Mouse (Mus musculus) embryo, embryonic 9.5 days (tissue): ENCODE results near the gene Tmem132b.
"Not testable (repeated sequence)": the region's sequence is repeated elsewhere in the genome, so short reads cannot be mapped to it uniquely, and the experiment has no call there.

Experiments
- DNase-seq: peaks from one replicate; pipeline ENCODE4 v3.0.0-alpha.2; 2017; ENCODE audit errors: extremely low spot score

Tmem132b gene

DNA sequence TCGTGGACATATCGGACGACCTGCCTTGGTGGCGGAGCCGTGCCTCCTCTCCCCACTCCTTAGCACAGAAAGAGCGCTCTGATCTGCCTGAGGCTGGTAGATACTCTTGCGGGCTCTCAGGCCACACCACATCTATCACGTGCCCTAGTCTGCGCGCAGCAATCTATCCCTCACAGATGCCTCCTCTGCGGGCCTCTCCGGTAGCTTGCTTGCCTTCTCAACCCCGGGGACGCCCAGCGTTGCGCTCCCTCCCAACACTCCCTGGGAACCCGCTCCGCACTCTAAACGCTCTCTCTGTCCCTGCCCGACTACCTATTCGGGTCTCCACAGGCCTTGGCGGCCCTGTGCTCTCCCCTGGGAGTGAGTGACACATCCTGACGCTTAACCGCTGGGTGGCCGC, at the start of gene Tmem132b:
TSS of gene Tmem132b (plus strand) at position 141 of the 400 bp plus-strand sequence.
- peak; percentile 58 for DNase-seq

DNA sequence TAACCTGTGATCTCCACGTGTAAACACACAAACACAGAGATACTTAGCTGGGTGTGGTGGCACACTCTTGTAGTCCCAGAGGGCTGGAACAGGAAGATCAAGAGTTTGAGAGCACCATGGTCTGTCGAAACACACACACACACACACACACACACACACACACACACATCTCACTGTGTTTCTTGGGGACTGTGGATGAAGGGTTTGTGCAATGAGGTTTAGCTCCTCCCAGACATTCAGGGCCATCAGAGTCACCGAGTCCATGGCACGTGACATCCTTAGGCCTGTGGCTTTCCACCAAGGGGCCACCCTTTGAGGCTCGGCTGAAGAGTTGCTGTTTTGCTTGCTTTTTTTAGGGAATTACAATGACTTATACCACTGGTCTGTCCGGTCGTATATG, 49.1 kb upstream of the Tmem132b start:
- DNase-seq: no peak

DNA sequence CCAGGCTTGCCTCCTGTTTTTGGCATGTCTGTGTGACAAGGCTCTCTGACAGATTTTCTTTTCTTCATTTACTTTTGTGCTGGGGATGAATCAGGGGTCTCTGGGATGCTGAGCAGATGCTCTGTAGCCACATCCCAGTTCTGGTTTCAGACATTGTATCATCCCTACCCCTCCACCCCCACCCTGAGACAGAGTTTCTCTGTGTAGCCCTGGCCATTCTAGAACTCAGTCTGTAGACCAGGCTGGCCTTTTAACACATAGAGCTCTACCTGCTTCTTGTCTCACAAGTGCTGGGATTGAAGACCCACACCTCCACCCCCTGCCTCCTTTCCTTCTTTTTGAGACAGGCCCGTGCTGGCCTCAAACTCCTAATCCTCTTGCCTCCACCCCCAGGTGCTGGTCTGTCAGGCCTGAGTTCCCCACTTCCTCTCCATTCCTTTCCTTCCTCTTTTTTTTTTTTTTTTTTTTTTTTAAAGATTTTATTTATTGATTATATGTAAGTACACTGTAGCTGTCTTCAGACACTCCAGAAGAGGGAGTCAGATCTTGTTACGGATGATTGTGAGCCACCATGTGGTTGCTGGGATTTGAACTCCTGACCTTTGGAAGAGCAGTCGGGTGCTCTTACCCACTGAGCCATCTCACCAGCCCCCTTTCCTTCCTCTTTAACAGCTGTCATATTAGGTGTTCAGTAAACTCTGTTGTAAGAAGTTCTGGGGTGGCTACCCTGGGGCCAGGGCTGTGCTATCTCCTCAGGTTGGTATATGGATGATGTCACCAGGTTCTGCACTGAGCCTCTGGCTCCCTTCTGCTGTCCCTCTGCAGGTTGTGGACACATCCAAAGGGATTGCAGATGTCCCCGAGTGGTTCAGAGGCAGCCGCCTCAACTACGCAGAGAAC, 47.6 kb upstream of the Tmem132b start:
- DNase-seq: no peak

- no peak for DNase-seq
Measured at GRCm38 (mm10) chr5:125485031-125485778, 46.4 kb upstream of the Tmem132b start.

DNA sequence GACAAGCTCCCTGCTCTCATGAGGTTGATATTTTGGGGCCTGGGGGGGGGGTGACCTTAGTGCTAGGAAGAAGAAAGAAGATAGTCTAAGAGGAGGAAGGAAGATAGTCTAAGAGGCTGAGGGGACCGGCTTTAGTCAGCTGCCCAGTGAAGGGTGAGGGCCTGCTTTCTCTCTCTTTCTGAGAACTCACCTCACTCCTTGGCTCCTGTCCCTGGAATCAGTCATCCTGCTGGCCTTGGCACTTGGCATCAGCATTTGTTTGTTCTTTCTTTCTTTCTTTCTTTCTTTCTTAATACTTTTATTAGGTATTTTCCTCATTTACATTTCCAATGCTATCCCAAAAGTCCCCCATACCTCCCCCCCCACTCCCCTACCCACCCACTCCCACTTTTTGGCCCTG, 45.5 kb upstream of the Tmem132b start:
- DNase-seq: no peak

DNA sequence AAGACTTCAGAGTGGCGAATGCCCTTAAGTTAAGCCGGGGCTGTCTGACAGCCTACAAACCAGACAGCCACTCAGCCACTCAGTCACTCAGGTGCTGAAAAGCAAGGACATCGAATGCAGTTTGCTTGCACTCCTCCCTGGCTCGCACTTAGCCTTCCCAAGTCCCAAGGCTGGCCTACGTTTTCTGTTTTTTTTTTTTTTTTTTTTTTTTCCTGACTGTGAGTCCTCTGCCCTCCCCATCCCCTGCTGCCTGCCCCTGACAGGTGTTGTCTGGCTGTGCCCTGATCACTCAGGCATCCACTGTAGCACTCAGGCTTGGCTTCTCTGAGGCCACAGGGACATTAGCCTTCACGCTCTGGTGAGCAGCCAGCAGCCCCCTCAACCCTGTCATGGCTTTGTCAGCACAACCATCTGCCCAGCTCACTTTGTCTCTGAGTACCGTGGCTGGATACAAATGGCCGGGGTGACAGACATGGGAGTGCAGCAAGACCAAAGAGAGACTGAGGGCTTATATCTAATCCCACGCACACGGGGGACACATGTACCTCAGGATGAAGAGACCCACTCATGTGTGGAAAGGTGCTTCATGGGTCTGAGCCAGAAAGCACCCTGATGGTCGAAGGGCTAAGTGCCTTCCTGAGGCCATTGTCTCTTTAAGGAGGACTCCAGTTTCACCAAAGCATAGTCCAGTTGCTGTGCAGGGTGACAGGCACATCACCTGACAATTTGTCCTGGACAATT, 44.0 kb upstream of the Tmem132b start:
- peak; percentile 26 for DNase-seq

- DNase-seq: no peak
Measured at GRCm38 (mm10) chr5:125488116-125488455, 43.5 kb upstream of the Tmem132b start.

DNA sequence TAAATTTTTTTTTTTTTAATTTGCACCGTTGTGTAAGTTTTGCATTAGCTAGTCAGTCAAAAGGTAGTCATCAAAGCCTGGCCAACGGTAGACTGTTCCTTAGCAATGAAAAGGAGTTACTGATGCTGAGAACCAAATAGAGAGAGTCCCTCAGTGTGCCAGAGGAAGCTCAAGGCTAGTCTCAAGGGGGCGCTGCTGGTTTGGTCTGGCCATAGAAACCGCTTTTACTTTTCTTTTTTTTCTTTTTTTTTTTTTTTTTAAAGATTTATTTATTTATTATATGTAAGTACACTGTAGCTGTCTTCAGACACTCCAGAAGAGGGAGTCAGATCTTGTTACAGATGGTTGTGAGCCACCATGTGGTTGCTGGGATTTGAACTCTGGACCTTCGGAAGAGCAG, 42.6 kb upstream of the Tmem132b start:
- not testable (repeated sequence) for DNase-seq

GRCm38 (mm10) chr5:125491107-125491506, 40.5 kb upstream of the Tmem132b start:
- DNase-seq: no peak

DNA sequence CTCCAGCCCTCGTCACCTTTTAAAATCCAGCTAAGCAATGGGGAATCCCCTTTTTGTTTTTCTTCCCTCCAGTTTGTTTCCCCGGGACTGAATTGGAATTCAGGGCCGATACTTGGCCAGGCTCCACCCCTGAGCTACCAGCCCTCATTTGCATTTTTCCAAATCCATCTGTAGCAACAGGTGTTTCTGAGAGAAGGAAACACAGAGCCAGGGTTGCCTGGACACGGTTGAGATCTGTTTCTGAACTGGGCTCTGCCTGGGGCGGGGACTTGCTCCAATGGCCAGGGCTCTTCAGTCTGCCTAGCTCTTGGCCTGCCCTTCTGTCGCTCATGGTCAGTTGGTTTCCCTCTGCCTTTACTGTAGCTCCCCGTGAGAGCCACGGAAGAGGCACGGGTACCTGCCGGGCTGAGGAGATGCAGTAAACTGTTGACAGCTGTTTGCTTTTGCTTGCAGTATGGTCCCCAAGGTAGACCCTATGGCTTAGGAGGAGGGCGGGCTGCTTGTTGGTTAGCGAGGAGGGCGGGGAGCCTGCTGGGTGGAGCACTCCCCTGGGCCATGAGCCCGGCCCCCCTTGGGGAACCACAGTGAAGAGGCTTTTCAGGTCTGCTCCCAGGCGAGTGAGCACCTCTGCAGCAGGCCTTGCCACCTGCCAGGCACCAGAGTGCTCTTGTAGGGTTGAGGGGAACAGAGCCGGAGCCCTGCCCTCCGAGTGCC, 39.0 kb upstream of the Tmem132b start:
- DNase-seq: no peak

- DNase-seq: no peak
Measured at GRCm38 (mm10) chr5:125493093-125493423, 38.5 kb upstream of the Tmem132b start.

- DNase-seq: no peak
Measured at GRCm38 (mm10) chr5:125495655-125496054, 35.9 kb upstream of the Tmem132b start.

- DNase-seq: peak; percentile 44
Measured at GRCm38 (mm10) chr5:125497821-125498600, 33.6 kb upstream of the Tmem132b start.

DNA sequence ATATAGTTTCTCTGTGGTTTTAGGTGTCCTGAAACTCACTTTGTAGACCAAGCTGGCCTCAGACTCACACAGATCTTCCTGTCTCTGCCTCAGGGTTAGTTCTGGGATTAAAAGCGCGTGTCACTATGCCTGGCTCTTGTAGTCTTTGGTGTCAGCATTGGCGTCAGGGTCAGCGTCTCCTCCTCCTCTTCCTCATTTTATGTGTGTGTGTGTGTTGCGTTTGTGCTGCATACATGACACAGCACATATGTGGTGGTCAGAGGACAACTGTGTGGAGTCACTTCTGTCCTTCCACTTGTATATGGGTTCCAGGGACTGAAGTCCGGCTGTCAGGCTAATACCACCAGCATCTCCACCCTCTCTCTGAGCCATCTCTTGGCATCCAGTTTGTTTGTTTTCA, 30.1 kb upstream of the Tmem132b start:
- DNase-seq: no peak

- DNase-seq: no peak
Measured at GRCm38 (mm10) chr5:125502186-125502585, 29.4 kb upstream of the Tmem132b start.

GRCm38 (mm10) chr5:125503628-125504027, 27.9 kb upstream of the Tmem132b start:
- no peak for DNase-seq

- no peak for DNase-seq
Measured at GRCm38 (mm10) chr5:125504692-125505091, 26.9 kb upstream of the Tmem132b start.

- DNase-seq: no peak
Measured at GRCm38 (mm10) chr5:125505968-125506367, 25.6 kb upstream of the Tmem132b start.

DNA sequence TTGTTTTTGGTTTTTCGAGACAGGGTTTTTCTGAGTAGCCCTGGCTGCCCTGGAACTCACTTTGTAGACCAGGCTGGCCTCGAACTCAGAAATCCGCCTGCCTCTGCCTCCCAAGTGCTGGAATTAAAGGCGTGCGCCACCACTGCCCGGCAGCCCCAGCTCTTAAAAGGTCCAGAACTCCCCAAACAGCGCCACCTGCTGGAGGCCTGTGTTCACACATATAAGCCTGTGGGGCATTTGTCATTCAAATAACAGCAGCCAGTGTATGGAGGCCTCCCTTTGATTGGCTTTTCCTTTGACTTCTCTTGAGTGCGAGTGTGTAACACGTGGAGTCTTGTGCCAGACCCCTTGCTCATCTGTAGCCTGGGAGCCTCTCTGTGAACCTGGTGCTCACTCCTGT, 24.0 kb upstream of the Tmem132b start:
- no peak for DNase-seq

DNA sequence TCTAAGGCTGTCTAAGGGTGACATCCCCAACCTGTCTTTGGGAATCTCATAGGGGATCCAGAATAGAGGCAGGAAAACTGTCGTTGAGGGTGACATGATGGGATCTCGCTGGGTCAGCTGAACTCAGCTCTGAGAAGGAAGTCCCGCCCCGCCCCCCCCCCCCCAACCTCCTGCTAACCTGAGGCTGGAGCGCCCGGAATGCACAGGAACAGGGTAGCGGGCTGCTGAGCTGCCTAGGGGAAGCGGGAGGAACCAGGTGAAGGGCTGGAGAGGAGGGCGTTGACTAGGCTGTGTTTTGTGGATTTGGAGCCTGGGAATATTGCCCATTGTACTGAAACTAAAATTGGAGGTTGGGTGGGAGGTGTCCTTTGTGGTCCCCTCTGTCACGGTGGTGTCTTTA, 23.6 kb upstream of the Tmem132b start:
- no peak for DNase-seq

DNA sequence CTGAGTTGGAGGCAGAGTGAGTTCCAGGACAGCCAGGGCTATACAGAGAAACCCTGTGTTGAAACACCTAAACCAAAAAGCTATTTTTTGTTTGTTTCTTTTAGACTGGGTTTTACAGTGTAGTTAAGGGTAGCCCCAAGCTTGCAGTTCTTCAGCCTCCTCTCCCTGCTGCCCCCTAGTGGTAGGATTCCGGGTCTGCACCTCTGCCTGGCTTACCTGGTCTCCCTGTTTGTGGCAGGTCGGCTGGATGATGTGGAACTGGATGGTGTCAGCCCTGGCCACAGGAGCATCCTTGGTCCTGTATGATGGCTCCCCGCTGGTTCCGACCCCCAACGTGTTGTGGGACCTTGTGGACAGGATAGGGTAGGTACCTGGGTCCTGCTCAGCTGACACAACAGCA, 22.0 kb upstream of the Tmem132b start:
- peak; percentile 68 for DNase-seq
